Mouse (Mus musculus) liver, embryonic 15.5 days (tissue): ENCODE results near the gene Rpl19. TPM values are rescaled to one million over a fixed set of nuclear protein-coding genes. Genes with fewer than 3 reads are reported as not detected.

ENCODE experiments used
- microRNA-seq: library from miRNA; unstranded; fragments of <30 nt; microRNA quantifications from one replicate; pipeline ENCODE4, GENCODE M21; 2016
- polyA plus RNA-seq: library from polyadenylated mRNA; unstranded; fragments of >200 nt; fragmentation: Nextera tagmentation; extraction: Ambion mirVana; gene quantifications from 2 replicates; pipeline ENCODE4 v1.2.1, GENCODE M21; 2015

Gene Rpl19
- polyA plus RNA-seq, 1 experiment from 2014 or later, result 549 TPM

Small RNAs within 50 kb of the gene (microRNA-seq; reads per million reads assigned to microRNA genes)
- not detected for gene Gm27597

Other genes with a start within 250 kb of the Rpl19 start
- 185 and 242 TPM in 2 replicates for gene Rpl23, start 244.3 kb upstream of the Rpl19 start, polyA plus RNA-seq
- gene Lasp1, start 227.7 kb upstream of the Rpl19 start, polyA plus RNA-seq, result 31.4 and 36.7 TPM in 2 replicates
- 0.30 and 0.39 TPM in 2 replicates for gene B230217C12Rik, start 185.9 kb upstream of the Rpl19 start, polyA plus RNA-seq
- gene Fbxo47, start 142.6 kb upstream of the Rpl19 start, polyA plus RNA-seq, result 0.40 and 0.44 TPM in 2 replicates
- 0.74 and 0.75 TPM in 2 replicates for gene Plxdc1, start 40.3 kb upstream of the Rpl19 start, polyA plus RNA-seq
- 7.4 and 8.3 TPM in 2 replicates for gene Arl5c, start 30.5 kb upstream of the Rpl19 start, polyA plus RNA-seq
- gene Cacnb1, start 3.7 kb upstream of the Rpl19 start, polyA plus RNA-seq, result 1.1 and 1.6 TPM in 2 replicates
- gene Stac2, start 26.8 kb downstream of the Rpl19 start, polyA plus RNA-seq, result 0.06 TPM in 1 of 2 replicates, not detected in the other
- 6.5 and 6.9 TPM in 2 replicates for gene Fbxl20, start 123.7 kb downstream of the Rpl19 start, polyA plus RNA-seq
- 21.1 and 21.3 TPM in 2 replicates for gene Med1, start 166.6 kb downstream of the Rpl19 start, polyA plus RNA-seq
- gene Cdk12, start 176.3 kb downstream of the Rpl19 start, polyA plus RNA-seq, result 5.3 and 5.7 TPM in 2 replicates